Mouse (Mus musculus): ENCODE results near the gene 4930415O20Rik. TPM values are rescaled to one million over a fixed set of nuclear protein-coding genes. Genes with fewer than 3 reads are reported as not detected.
A peak's percentile ranks its signal among the peaks of the same experiment; 100 is the strongest.

The 4930415O20Rik gene
- total RNA-seq (2021) = not detected

- DNase-seq = no peak
Measured at GRCm38 (mm10) chr15:98570873-98571538, at the start of gene 4930415O20Rik, which contains the start of gene Ccnt1. 4930415O20Rik (plus strand) TSS chr15:98571004. Ccnt1 (minus strand) TSS chr15:98570923.

- DNase-seq = no peak
Measured at GRCm38 (mm10) chr15:98521245-98521644, 49.6 kb upstream of the 4930415O20Rik start.

- no peak for DNase-seq
Measured at GRCm38 (mm10) chr15:98526057-98526456, 44.7 kb upstream of the 4930415O20Rik start.

GRCm38 (mm10) chr15:98527056-98527771 lies 43.6 kb upstream of the 4930415O20Rik start:
- no peak for DNase-seq

- DNase-seq = no peak
Measured at GRCm38 (mm10) chr15:98528066-98528563, 42.7 kb upstream of the 4930415O20Rik start.

- DNase-seq = no peak
Measured at GRCm38 (mm10) chr15:98532281-98532680, 38.5 kb upstream of the 4930415O20Rik start.

GRCm38 (mm10) chr15:98533035-98533531 lies 37.7 kb upstream of the 4930415O20Rik start:
- DNase-seq = no peak

- peak; percentile 98 for DNase-seq
Measured at GRCm38 (mm10) chr15:98533881-98534627, 36.8 kb upstream of the 4930415O20Rik start, which contains the start of gene Kansl2. Kansl2 (minus strand) TSS chr15:98534264.

- no peak for DNase-seq
Measured at GRCm38 (mm10) chr15:98535921-98536320, 34.9 kb upstream of the 4930415O20Rik start.

- DNase-seq = no peak
Measured at GRCm38 (mm10) chr15:98536828-98537510, 33.8 kb upstream of the 4930415O20Rik start.

- no peak for DNase-seq
Measured at GRCm38 (mm10) chr15:98537923-98538322, 32.9 kb upstream of the 4930415O20Rik start.

GRCm38 (mm10) chr15:98541064-98541463 lies 29.7 kb upstream of the 4930415O20Rik start:
- no peak for DNase-seq

GRCm38 (mm10) chr15:98543341-98543740 lies 27.5 kb upstream of the 4930415O20Rik start:
- DNase-seq = no peak

GRCm38 (mm10) chr15:98545151-98545550 lies 25.7 kb upstream of the 4930415O20Rik start:
- no peak for DNase-seq

- DNase-seq = no peak
Measured at GRCm38 (mm10) chr15:98546843-98547242, 24.0 kb upstream of the 4930415O20Rik start.

GRCm38 (mm10) chr15:98552758-98553157 lies 18.0 kb upstream of the 4930415O20Rik start:
- DNase-seq = no peak

- DNase-seq = peak; percentile 19
Measured at GRCm38 (mm10) chr15:98555881-98556280, 14.9 kb upstream of the 4930415O20Rik start.

GRCm38 (mm10) chr15:98557186-98557585 lies 13.6 kb upstream of the 4930415O20Rik start:
- DNase-seq = no peak

- DNase-seq = no peak
Measured at GRCm38 (mm10) chr15:98566973-98567277, 3.9 kb upstream of the 4930415O20Rik start.

GRCm38 (mm10) chr15:98567278-98568134 lies 3.3 kb upstream of the 4930415O20Rik start:
- DNase-seq = peak; percentile 99

Measured in heart, postnatal 4 days (tissue).